Mouse (Mus musculus) monocyte, adult 2 months (primary cell): ENCODE measurements around the gene Slc30a1.

Source experiments
- DNase-seq, 2 experiments: peaks; one replicate each; pipeline ENCODE4 v3.0.0; 2022; ENCODE audit warnings: low spot score in 2 of 2, low read depth in 1 of 2

Gene Slc30a1

GRCm38 (mm10) chr1:191932986-191933632 lies 26.5 kb downstream of the Slc30a1 start:
- no peak for DNase-seq

- DNase-seq = no peak
Measured at GRCm38 (mm10) chr1:191943638-191944037, 37.1 kb downstream of the Slc30a1 start.

GRCm38 (mm10) chr1:191945341-191945740 lies 38.8 kb downstream of the Slc30a1 start:
- DNase-seq = no peak

GRCm38 (mm10) chr1:191945756-191946155 lies 39.2 kb downstream of the Slc30a1 start:
- DNase-seq = no peak

- DNase-seq = no peak
Measured at GRCm38 (mm10) chr1:191946261-191946660, 39.7 kb downstream of the Slc30a1 start.

- no peak for DNase-seq
Measured at GRCm38 (mm10) chr1:191946835-191947234, 40.3 kb downstream of the Slc30a1 start.

- DNase-seq = no peak
Measured at GRCm38 (mm10) chr1:191947796-191948195, 41.2 kb downstream of the Slc30a1 start.

GRCm38 (mm10) chr1:191948600-191948999 lies 42.0 kb downstream of the Slc30a1 start:
- no peak for DNase-seq

GRCm38 (mm10) chr1:191950611-191951010 lies 44.0 kb downstream of the Slc30a1 start:
- DNase-seq = no peak

- DNase-seq = no peak
Measured at GRCm38 (mm10) chr1:191952733-191953335, 46.3 kb downstream of the Slc30a1 start.

- DNase-seq = no peak
Measured at GRCm38 (mm10) chr1:191955101-191955500, 48.5 kb downstream of the Slc30a1 start.

GRCm38 (mm10) chr1:191956261-191956660 lies 49.7 kb downstream of the Slc30a1 start:
- no peak for DNase-seq

- no peak for DNase-seq
Measured at GRCm38 (mm10) chr1:191956871-191957270, 50.3 kb downstream of the Slc30a1 start.

- no peak for DNase-seq
Measured at GRCm38 (mm10) chr1:191957321-191957720, 50.8 kb downstream of the Slc30a1 start.

GRCm38 (mm10) chr1:191960946-191961345 lies 54.4 kb downstream of the Slc30a1 start:
- DNase-seq = no peak
